Mouse (Mus musculus) myocyte (in vitro differentiated cells): ENCODE measurements around the gene Minos1.

Source experiments
- E2F4 ChIP-seq: IDR thresholded peaks from one replicate; pipeline ENCODE4 v1.6.1; 2011; ENCODE audit warnings: mild to moderate bottlenecking, control low read depth, moderate library complexity; ENCODE audit not compliant: insufficient read depth
- MAX ChIP-seq: IDR thresholded peaks from one replicate; pipeline ENCODE4 v1.6.1; 2011; ENCODE audit warnings: low read depth, mild to moderate bottlenecking, control low read depth
- POLR2A ChIP-seq: IDR thresholded peaks from one replicate; pipeline ENCODE4 v1.6.1; 2011; ENCODE audit warnings: low read depth, mild to moderate bottlenecking, control low read depth, moderate library complexity; ENCODE audit not compliant: insufficient read length
- REST ChIP-seq: IDR thresholded peaks from one replicate; pipeline ENCODE4 v1.6.1; 2011; ENCODE audit warnings: mild to moderate bottlenecking, control low read depth, moderate library complexity; ENCODE audit not compliant: insufficient read depth, insufficient read length
- TCF12 ChIP-seq: IDR thresholded peaks from one replicate; pipeline ENCODE4 v1.6.1; 2011; ENCODE audit warnings: mild to moderate bottlenecking, control low read depth; ENCODE audit not compliant: poor library complexity, insufficient read depth, severe bottlenecking
- USF1 ChIP-seq: IDR thresholded peaks from one replicate; pipeline ENCODE4 v1.6.1; 2011; ENCODE audit warnings: low read depth, mild to moderate bottlenecking, control low read depth, moderate library complexity

- TF ChIP-seq POLR2A (no peak), USF1 (no peak), REST (no peak), TCF12 (no peak), E2F4 (no peak), MAX (no peak)
Observed at GRCm38 (mm10) chr4:139101546-139101945, 29.4 kb downstream of the Minos1 start.
